Mouse (Mus musculus) liver, embryonic 14.5 days (tissue): Measurements from ENCODE around the gene Dusp6. TPM values are rescaled to one million over a fixed set of nuclear protein-coding genes. Genes with fewer than 3 reads are reported as not detected.

Experiments
- ATAC-seq: fragments of 200-750 bp; cut with Nextera tagmentation; 2 replicates; pipeline ENCODE4 v1.8.0; 2017; ENCODE audit warnings: moderate number of reproducible peaks, mild to moderate bottlenecking, moderate library complexity; ENCODE audit not compliant: insufficient read depth
- DNase-seq, 3 experiments: peaks; one replicate each; pipeline ENCODE4 v3.0.0-alpha.2; 2012 to 2013; ENCODE audit warnings: low read depth in 3 of 3, low spot score in 3 of 3
- H3K27ac ChIP-seq: fragments of 300-500 bp; sonication (generic); 2 replicates; pipeline ENCODE4 v1.5.1; 2014; ENCODE audit warnings: moderate library complexity, mild to moderate bottlenecking, control low read depth, inconsistent platforms
- H3K27me3 ChIP-seq: fragments of 300-500 bp; sonication (generic); 2 replicates; pipeline ENCODE4 v1.6.1; 2014; ENCODE audit warnings: mild to moderate bottlenecking, low read length, moderate library complexity; ENCODE audit not compliant: control insufficient read depth, insufficient read depth
- H3K36me3 ChIP-seq: fragments of 300-500 bp; sonication (generic); replicated peaks from 2 replicates; pipeline ENCODE4 v1.6.1; 2014; ENCODE audit warnings: low read depth; ENCODE audit not compliant: control insufficient read depth, insufficient read depth
- H3K4me1 ChIP-seq, 2 experiments: fragments of 200-500 bp in 1 of 2; fragments of 300-500 bp in 1 of 2; sonication (generic) in 1 of 2; replicated peaks; 2 replicates each; pipeline ENCODE4 v1.6.1; 2012 to 2014; ENCODE audit warnings: antibody characterized with exemption in 1 of 2, inconsistent platforms in 1 of 2, low read length in 1 of 2; ENCODE audit not compliant: control insufficient read depth in 2 of 2, insufficient read depth in 2 of 2
- H3K4me2 ChIP-seq: fragments of 300-500 bp; sonication (generic); 2 replicates; pipeline ENCODE4 v1.6.1; 2014; ENCODE audit warnings: low read depth, mild to moderate bottlenecking, control low read depth, moderate library complexity
- H3K4me3 ChIP-seq, 2 experiments: fragments of 200-500 bp in 1 of 2; fragments of 300-500 bp in 1 of 2; sonication (generic) in 1 of 2; 2 replicates each; pipeline ENCODE4 v1.5.1; 2012 to 2014; ENCODE audit warnings: low read depth in 2 of 2, low read length in 2 of 2, mild to moderate bottlenecking in 2 of 2, control low read depth in 1 of 2, inconsistent platforms in 1 of 2, moderate library complexity in 1 of 2; ENCODE audit not compliant: insufficient read depth in 1 of 2
- H3K9ac ChIP-seq: fragments of 300-500 bp; sonication (generic); replicated peaks from 2 replicates; pipeline ENCODE4 v1.6.1; 2014; ENCODE audit warnings: mild to moderate bottlenecking, control low read depth, moderate library complexity
- H3K9me3 ChIP-seq: fragments of 300-500 bp; sonication (generic); 2 replicates; pipeline ENCODE4 v1.6.1; 2016; ENCODE audit warnings: low read length, mixed read lengths; ENCODE audit not compliant: control insufficient read depth
- CTCF ChIP-seq: IDR thresholded peaks from 2 replicates; pipeline ENCODE4 v1.5.1; 2016; ENCODE audit warnings: antibody characterized with exemption, low read depth, control low read depth
- EP300 ChIP-seq: IDR thresholded peaks from 2 replicates; pipeline ENCODE4 v1.6.1; 2016; ENCODE audit warnings: antibody characterized with exemption, low read depth
- WGBS: fragments of 180-500 bp; shearing (Covaris S2); extraction: QIAGEN DNeasy Blood & Tissue Kit; methylation state at CpG from one replicate; pipeline ENCODE4 v1.1.7; 2014; ENCODE audit not compliant: insufficient replicate concordance; 5-methylcytosine and 5-hydroxymethylcytosine counted together
- polyA plus RNA-seq, 2 experiments: library from polyadenylated mRNA; depleted of rRNA in 1 of 2; stranded (reverse) in 1 of 2; unstranded in 1 of 2; fragments of >200 nt; fragmentation: Nextera tagmentation in 1 of 2; extraction: Ambion mirVana in 1 of 2; gene quantifications; 2 replicates each; pipeline versions ENCODE4 v1.2.1 to v1.2.3; 2012 to 2014

Dusp6 gene
- polyA plus RNA-seq, 2 experiments: 8.3 to 9.5 TPM

DNA sequence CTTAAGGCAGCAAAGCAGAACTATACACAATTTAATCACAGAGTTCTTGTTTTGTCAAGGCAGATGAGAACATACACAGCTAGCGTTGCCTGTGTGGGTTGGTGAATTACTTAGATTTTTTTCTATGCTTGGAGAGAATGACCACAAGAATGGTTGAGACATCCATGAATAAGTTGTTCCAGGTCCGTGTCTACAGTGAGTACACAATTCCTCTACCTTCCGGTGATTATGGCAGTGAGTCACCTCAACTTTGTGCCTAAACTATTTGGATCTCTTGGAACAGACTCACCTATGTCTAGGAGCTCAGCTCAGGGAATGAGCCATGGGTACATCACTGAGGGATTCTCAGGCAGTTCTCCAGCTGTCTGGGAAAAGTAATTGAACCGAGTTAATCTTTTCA, 45.8 kb downstream of the Dusp6 start:
- TF ChIP-seq CTCF (no peak), EP300 (no peak)
- no peak overlapping the region for H3K9ac ChIP-seq
- ATAC-seq: no peak
- DNase-seq: no peak
- H3K9me3 ChIP-seq: no peaks in the 10 kb centered on the region
- no peak overlapping the region for H3K4me2 ChIP-seq
- H3K36me3 ChIP-seq: no peaks in the 10 kb centered on the region
- no peaks in the 10 kb centered on the region for H3K27me3 ChIP-seq
- H3K27ac ChIP-seq: no peak overlapping the region
- no peak overlapping the region for H3K4me3 ChIP-seq
- 75% methylated on average over 4 of the region's 4 CpGs for WGBS
- no peaks in the 10 kb centered on the region; a peak in 1 of 4 replicates for H3K4me1 ChIP-seq

DNA sequence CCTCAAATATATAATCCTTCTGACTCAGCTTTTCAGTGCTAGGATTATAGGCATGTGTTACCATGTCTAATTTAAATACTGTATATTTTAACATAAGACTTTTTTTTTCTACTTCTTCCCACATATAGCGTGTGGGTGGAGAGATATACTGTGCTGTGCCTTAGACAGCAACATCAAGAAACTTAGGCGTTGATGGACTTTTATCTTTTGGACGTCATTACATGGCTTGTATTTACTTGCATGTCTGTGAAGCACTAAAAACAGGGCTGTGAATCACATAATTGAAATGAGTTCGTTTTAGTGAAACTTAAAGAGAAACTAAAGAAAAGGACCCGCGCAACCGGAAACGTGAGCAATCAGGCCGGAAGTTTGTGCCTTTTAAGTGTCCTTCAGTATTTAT, 46.6 kb downstream of the Dusp6 start:
- TF ChIP-seq CTCF: no peak
- TF ChIP-seq EP300: no peak
- H3K4me1 ChIP-seq: no peaks in the 10 kb centered on the region; a peak in 1 of 4 replicates
- H3K4me2 ChIP-seq: no peak overlapping the region
- no peak overlapping the region for H3K4me3 ChIP-seq
- no peaks in the 10 kb centered on the region for H3K27me3 ChIP-seq
- no peak overlapping the region for H3K9ac ChIP-seq
- H3K9me3 ChIP-seq: no peaks in the 10 kb centered on the region
- no peak for DNase-seq
- 70% methylated on average over 9 of the region's 9 CpGs for WGBS
- H3K27ac ChIP-seq: no peak overlapping the region
- no peak for ATAC-seq
- H3K36me3 ChIP-seq: no peaks in the 10 kb centered on the region

DNA sequence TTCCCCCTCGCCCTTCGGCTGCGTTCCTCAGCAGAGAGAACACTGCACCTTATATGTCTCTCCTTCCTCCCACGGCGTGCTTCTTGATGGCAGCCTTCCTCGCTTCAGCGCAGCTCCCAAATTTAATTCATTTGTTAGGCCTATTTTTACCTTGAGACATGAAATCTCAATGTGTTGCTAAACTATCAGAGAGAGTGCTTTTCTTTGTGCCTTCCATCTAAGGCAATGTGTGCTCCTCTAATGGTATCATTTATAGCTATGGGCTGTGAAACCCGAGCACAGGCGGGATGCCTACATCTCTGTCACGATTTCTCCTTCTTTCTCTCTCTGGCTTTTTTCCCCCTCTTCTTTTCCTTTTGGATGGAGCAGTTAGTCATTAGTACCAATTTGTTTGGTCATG, 47.2 kb downstream of the Dusp6 start:
- Histone ChIP-seq H3K4me2 (no peak overlapping the region), H3K4me3 (no peak overlapping the region), H3K27me3 (no peaks in the 10 kb centered on the region), H3K27ac (no peak overlapping the region), H3K9ac (no peak overlapping the region), H3K4me1 (no peaks in the 10 kb centered on the region; a peak in 1 of 4 replicates), H3K9me3 (no peaks in the 10 kb centered on the region), H3K36me3 (no peaks in the 10 kb centered on the region)
- DNase-seq (no peak), ATAC-seq (no peak)
- 81% methylated on average over 10 of the region's 10 CpGs for WGBS
- TF ChIP-seq CTCF (no peak), EP300 (no peak)

DNA sequence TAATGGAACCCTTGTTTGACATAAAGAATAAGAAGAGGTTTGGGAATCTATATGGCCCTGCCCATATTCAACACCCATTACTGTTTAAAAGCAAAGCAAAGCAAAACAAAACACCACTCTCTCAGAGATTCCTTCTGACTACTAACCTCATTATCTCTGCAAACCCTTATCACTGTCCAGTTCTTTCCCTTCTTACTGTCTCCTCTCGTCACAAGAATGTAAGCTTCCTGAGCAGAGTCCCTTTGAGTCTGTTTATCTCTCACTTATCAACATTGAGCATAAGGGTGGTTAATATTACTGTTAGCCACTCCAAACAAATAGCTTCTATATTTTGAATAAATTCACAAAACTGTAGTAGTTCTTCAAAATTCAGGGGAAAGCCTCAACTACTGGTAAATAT, 48.9 kb downstream of the Dusp6 start:
- Histone ChIP-seq H3K4me3 (no peak overlapping the region), H3K9ac (no peak overlapping the region), H3K4me2 (no peak overlapping the region), H3K4me1 (no peaks in the 10 kb centered on the region; a peak in 1 of 4 replicates), H3K27me3 (no peaks in the 10 kb centered on the region), H3K36me3 (no peaks in the 10 kb centered on the region), H3K27ac (no peak overlapping the region), H3K9me3 (no peaks in the 10 kb centered on the region)
- ATAC-seq: no peak
- 19% methylated on average over 1 of the region's 1 CpGs for WGBS
- TF ChIP-seq EP300 (no peak), CTCF (no peak)
- no peak for DNase-seq

DNA sequence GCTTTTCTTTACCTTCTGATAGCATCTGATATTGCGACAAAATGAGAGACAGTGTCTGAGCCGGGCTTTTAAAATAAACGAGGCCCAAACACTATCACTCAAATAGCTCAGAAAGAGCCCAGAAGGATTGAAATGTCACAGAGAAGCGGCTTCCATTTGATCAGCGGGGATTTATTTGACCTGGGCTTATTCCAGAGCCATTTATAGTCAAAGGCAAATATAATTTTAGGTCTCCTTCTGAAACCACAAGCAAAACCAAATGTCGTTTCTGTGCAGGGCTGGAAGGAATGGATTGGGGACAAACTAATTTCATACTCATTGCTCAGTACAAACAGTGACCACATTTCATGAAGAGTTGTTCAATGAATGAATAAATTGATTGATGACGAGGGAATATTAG, 51.3 kb downstream of the Dusp6 start:
- Histone ChIP-seq H3K27ac (no peak overlapping the region), H3K36me3 (no peaks in the 10 kb centered on the region), H3K27me3 (no peaks in the 10 kb centered on the region), H3K4me2 (no peak overlapping the region), H3K4me3 (no peak overlapping the region), H3K4me1 (no peaks in the 10 kb centered on the region; a peak in 1 of 4 replicates), H3K9ac (no peak overlapping the region), H3K9me3 (no peaks in the 10 kb centered on the region)
- TF ChIP-seq EP300 (no peak), CTCF (no peak)
- no peak for ATAC-seq
- WGBS: 59% methylated on average over 7 of the region's 7 CpGs
- DNase-seq: no peak
